Mouse (Mus musculus) embryo, embryonic 9.5 days (tissue): ENCODE measurements at regions not wholly inside any gene's neighbourhood (a gene's known extent, or its start where the extent isn't known, plus 50 kb on each side); places are given as distances from the start of the nearest gene placed in this dataset.

Source experiments
- DNase-seq: peaks from one replicate; pipeline ENCODE4 v3.0.0-alpha.2; 2017; ENCODE audit errors: extremely low spot score

GRCm38 (mm10) chr13:72938156-72938874, 309.7 kb downstream of the Irx2 start:
- no peak for DNase-seq

GRCm38 (mm10) chr13:72947374-72948165, 312.7 kb upstream of the Irx4 start:
- DNase-seq: no peak

GRCm38 (mm10) chr13:72958616-72959518, 301.4 kb upstream of the Irx4 start:
- DNase-seq: peak; percentile 15

GRCm38 (mm10) chr13:72961291-72961690, 299.0 kb upstream of the Irx4 start:
- DNase-seq: no peak

GRCm38 (mm10) chr13:72972165-72972564, 288.1 kb upstream of the Irx4 start:
- no peak for DNase-seq

- DNase-seq: no peak
Observed at GRCm38 (mm10) chr13:72972894-72973293, 287.4 kb upstream of the Irx4 start.

- no peak for DNase-seq
Observed at GRCm38 (mm10) chr13:72977213-72977612, 283.1 kb upstream of the Irx4 start.

- DNase-seq: no peak
Observed at GRCm38 (mm10) chr13:72977971-72978370, 282.3 kb upstream of the Irx4 start.

GRCm38 (mm10) chr13:72978966-72979365, 281.3 kb upstream of the Irx4 start:
- DNase-seq: no peak

- DNase-seq: peak; percentile 29
Observed at GRCm38 (mm10) chr13:72992589-72993409, 267.5 kb upstream of the Irx4 start.

GRCm38 (mm10) chr13:72993410-72993858, 266.8 kb upstream of the Irx4 start:
- DNase-seq: no peak

GRCm38 (mm10) chr13:72994538-72994937, 265.7 kb upstream of the Irx4 start:
- no peak for DNase-seq

GRCm38 (mm10) chr13:73008856-73009546, 251.3 kb upstream of the Irx4 start:
- DNase-seq: no peak

GRCm38 (mm10) chr13:73009547-73010475, 250.5 kb upstream of the Irx4 start:
- no peak for DNase-seq

GRCm38 (mm10) chr13:73019181-73019580, 241.1 kb upstream of the Irx4 start:
- DNase-seq: no peak

GRCm38 (mm10) chr13:73031217-73031616, 229.1 kb upstream of the Irx4 start:
- no peak for DNase-seq

- DNase-seq: peak; percentile 72
Observed at GRCm38 (mm10) chr13:73033055-73033454, 227.2 kb upstream of the Irx4 start.

GRCm38 (mm10) chr13:73034065-73034831, 226.0 kb upstream of the Irx4 start:
- DNase-seq: peak; percentile 75

GRCm38 (mm10) chr13:73034886-73035285, 225.4 kb upstream of the Irx4 start:
- peak; percentile 25 for DNase-seq
